9 mouse cellular contexts compared by ENCODE assay signal in genomic region chr10:3573905-3574500, GRCm38 (mm10). TPM values are rescaled to one million over a fixed set of nuclear protein-coding genes. Genes with fewer than 3 reads are reported as not detected.
A peak's percentile ranks its signal among the peaks of the same experiment; 100 is the strongest.
DNase-seq lines count a peak whose midpoint lies in the region; ATAC-seq and TF ChIP-seq lines count a peak whose summit lies in the region.
"Had no signal": no experiment of that assay in that cellular context is flagged by ENCODE, and none has a peak within 500 bp of the region (broad histone marks: within the 10 kb centered on the region; RNA-seq: fewer than 3 reads in every experiment).

No protein-coding gene starts in this region.

- no peaks in the 10 kb centered on the region for H3K36me3 ChIP-seq in hindbrain, postnatal 0 days (ENCODE audit: insufficient read depth, low read length)
- H3K36me3 ChIP-seq in hindbrain, embryonic 14.5 days (replicated peaks; ENCODE audit: control insufficient read depth, insufficient read depth), result no peaks in the 10 kb centered on the region
- no peaks in the 10 kb centered on the region for H3K36me3 ChIP-seq in embryonic facial prominence, embryonic 11.5 days (replicated peaks; ENCODE audit: control insufficient read depth, insufficient read depth, low read depth, low read length)
- H3K36me3 ChIP-seq in splenic B cell, adult 2 months (ENCODE audit: control insufficient read depth, insufficient read depth, low read length, poor library complexity, severe bottlenecking), result no peaks in the 10 kb centered on the region
- H3K36me3 ChIP-seq in hindbrain, embryonic 13.5 days, result no peaks in the 10 kb centered on the region
- H3K36me3 ChIP-seq: heart, embryonic 13.5 days had no signal

- H3K4me1 ChIP-seq in hindbrain, postnatal 0 days (ENCODE audit: insufficient read depth, low read length), result no peaks in the 10 kb centered on the region
- H3K4me1 ChIP-seq in hindbrain, embryonic 14.5 days (replicated peaks; ENCODE audit: control insufficient read depth, insufficient read depth, low read length), result no peaks in the 10 kb centered on the region
- no peaks in the 10 kb centered on the region for H3K4me1 ChIP-seq in embryonic facial prominence, embryonic 11.5 days (ENCODE audit: control insufficient read depth, insufficient read depth, low read length)
- no peaks in the 10 kb centered on the region for H3K4me1 ChIP-seq in hindbrain, embryonic 13.5 days (replicated peaks)
- H3K4me1 ChIP-seq: heart, embryonic 13.5 days had no signal

- no peak overlapping the region for H3K4me2 ChIP-seq in hindbrain, postnatal 0 days (ENCODE audit: low read depth, low read length)
- H3K4me2 ChIP-seq in hindbrain, embryonic 14.5 days (replicated peaks), result no peak overlapping the region
- no peak overlapping the region for H3K4me2 ChIP-seq in embryonic facial prominence, embryonic 11.5 days (ENCODE audit: low read depth, low read length)
- H3K4me2 ChIP-seq in hindbrain, embryonic 13.5 days, result no peak overlapping the region
- H3K4me2 ChIP-seq: heart, embryonic 13.5 days had no signal

- no peak overlapping the region for H3K27ac ChIP-seq in hindbrain, postnatal 0 days
- no peak overlapping the region for H3K27ac ChIP-seq in hindbrain, embryonic 14.5 days
- no peak overlapping the region for H3K27ac ChIP-seq in embryonic facial prominence, embryonic 11.5 days (replicated peaks; ENCODE audit: low read depth, low read length)
- no peak overlapping the region for H3K27ac ChIP-seq in hindbrain, embryonic 13.5 days
- H3K27ac ChIP-seq: heart, embryonic 13.5 days had no signal

- H3K9me3 ChIP-seq in hindbrain, postnatal 0 days (ENCODE audit: low read length), result no peaks in the 10 kb centered on the region
- H3K9me3 ChIP-seq in hindbrain, embryonic 14.5 days (ENCODE audit: control insufficient read depth, low read length), result no peaks in the 10 kb centered on the region
- H3K9me3 ChIP-seq in embryonic facial prominence, embryonic 11.5 days (replicated peaks; ENCODE audit: control insufficient read depth, low read length), result no peaks in the 10 kb centered on the region
- H3K9me3 ChIP-seq in hindbrain, embryonic 13.5 days, result no peaks in the 10 kb centered on the region
- H3K9me3 ChIP-seq: heart, embryonic 13.5 days had no signal

- TF ChIP-seq CTCF in hindbrain, postnatal 0 days (IDR thresholded peaks at IDR 0.05; ENCODE audit: low read depth), result peak; percentile 40

- H3K9ac ChIP-seq in hindbrain, postnatal 0 days (replicated peaks; ENCODE audit: low read length), result no peak overlapping the region
- H3K9ac ChIP-seq in hindbrain, embryonic 14.5 days, result no peak overlapping the region
- H3K9ac ChIP-seq in embryonic facial prominence, embryonic 11.5 days (replicated peaks; ENCODE audit: low read length), result no peak overlapping the region
- no peak overlapping the region for H3K9ac ChIP-seq in hindbrain, embryonic 13.5 days
- H3K9ac ChIP-seq: heart, embryonic 13.5 days had no signal

- 52% methylated on average over 4 of the region's 4 CpGs for WGBS in hindbrain, postnatal 0 days
- 61% methylated on average over 4 of the region's 4 CpGs for WGBS in hindbrain, embryonic 14.5 days
- WGBS in embryonic facial prominence, embryonic 11.5 days, result 71% methylated on average over 4 of the region's 4 CpGs
- WGBS in hindbrain, embryonic 13.5 days, result 62% methylated on average over 4 of the region's 4 CpGs

- ATAC-seq in hindbrain, postnatal 0 days, result no peak
- no peak for ATAC-seq in hindbrain, embryonic 14.5 days (ENCODE audit: low FRiP score)
- ATAC-seq in embryonic facial prominence, embryonic 11.5 days (replicated peaks; ENCODE audit: insufficient number of reproducible peaks, low FRiP score, low TSS enrichment, low read depth), result no peak
- no peak for ATAC-seq in hindbrain, embryonic 13.5 days (ENCODE audit: low FRiP score)

- no peaks in the 10 kb centered on the region for H3K27me3 ChIP-seq in hindbrain, postnatal 0 days (ENCODE audit: insufficient read depth, low read length)
- H3K27me3 ChIP-seq in hindbrain, embryonic 14.5 days (ENCODE audit: control insufficient read depth, insufficient read depth, low read length), result no peaks in the 10 kb centered on the region
- H3K27me3 ChIP-seq in embryonic facial prominence, embryonic 11.5 days (ENCODE audit: control insufficient read depth, insufficient read depth, low read length), result no peaks in the 10 kb centered on the region
- no peaks in the 10 kb centered on the region for H3K27me3 ChIP-seq in splenic B cell, adult 2 months (ENCODE audit: control insufficient read depth, insufficient read depth, low read length, poor library complexity, severe bottlenecking)
- no peaks in the 10 kb centered on the region for H3K27me3 ChIP-seq in hindbrain, embryonic 13.5 days
- H3K27me3 ChIP-seq: heart, embryonic 13.5 days had no signal

- no peak overlapping the region for H3K4me3 ChIP-seq in hindbrain, postnatal 0 days (ENCODE audit: low read length)
- no peak overlapping the region for H3K4me3 ChIP-seq in hindbrain, embryonic 14.5 days (replicated peaks; ENCODE audit: low read length)
- H3K4me3 ChIP-seq in embryonic facial prominence, embryonic 11.5 days (ENCODE audit: low read depth, low read length), result no peak overlapping the region
- H3K4me3 ChIP-seq in hindbrain, embryonic 13.5 days, result no peak overlapping the region
- H3K4me3 ChIP-seq: heart, embryonic 13.5 days had no signal

- DNase-seq in hindbrain, postnatal 0 days (ENCODE audit: low spot score), result peak; percentile 23
- DNase-seq in hindbrain, embryonic 14.5 days (ENCODE audit: low spot score), result no peak
- DNase-seq in MN1 (ENCODE audit: low spot score), result peak; percentile 31
- peak; percentile 63 for DNase-seq in embryonic facial prominence, embryonic 11.5 days (ENCODE audit: low spot score)
- DNase-seq in kidney, postnatal 4 days, result peak; percentile 66 to 74
- peak; percentile 18 for DNase-seq in splenic B cell, adult 2 months (ENCODE audit: low read depth, low spot score)
- no peak for DNase-seq in urinary bladder, postnatal 36 days (ENCODE audit: low spot score in 2 of 2)

RNA-seq across cellular contexts. Expression of gene Iyd, which starts 34.0 kb away (rescaled TPM):
- total RNA-seq in hindbrain, postnatal 0 days (2014; rRNA removed), result 0.32 and 0.47 TPM in 2 replicates
- 0.76 and 0.81 TPM in 2 replicates for polyA plus RNA-seq in hindbrain, postnatal 0 days (2015; fragmentation: Nextera tagmentation; extraction: Ambion mirVana)
- polyA plus RNA-seq in hindbrain, embryonic 14.5 days (2014; fragmentation: Nextera tagmentation; extraction: Ambion mirVana), result 0.32 and 0.77 TPM in 2 replicates
- polyA plus RNA-seq in embryonic facial prominence, embryonic 11.5 days (2014; fragmentation: Nextera tagmentation; extraction: Ambion mirVana), result not detected in 2 replicates
- polyA plus RNA-seq in hindbrain, embryonic 13.5 days (2015; fragmentation: Nextera tagmentation; extraction: Ambion mirVana), result 0.21 and 0.61 TPM in 2 replicates

Comparison
In these comparisons a context has a peak if more than half of its experiments do, and no peak if none do; other contexts are left out.
1. DNase-seq: peak in hindbrain, postnatal 0 days (single experiment), MN1 (single experiment), embryonic facial prominence, embryonic 11.5 days (single experiment), kidney, postnatal 4 days (2 of 2) and splenic B cell, adult 2 months (single experiment); none in hindbrain, embryonic 14.5 days (single experiment) and urinary bladder, postnatal 36 days (0 of 2).